Mouse (Mus musculus) ovary, postnatal 14 days (tissue): Measurements from ENCODE around the gene Nkd1.

Source experiments
- DNase-seq: peaks from one replicate; pipeline ENCODE4 v3.0.0; 2022; ENCODE audit warnings: low spot score

Gene Nkd1

GRCm38 (mm10) chr8:88614981-88615380, 93.8 kb downstream of the Nkd1 start:
- DNase-seq: no peak

- no peak for DNase-seq
These were observed 97.5 kb downstream of the Nkd1 start for GRCm38 (mm10) chr8:88618612-88619011.

- no peak for DNase-seq
These were observed 98.4 kb downstream of the Nkd1 start for GRCm38 (mm10) chr8:88619513-88619912.

GRCm38 (mm10) chr8:88620931-88621330, 99.8 kb downstream of the Nkd1 start:
- DNase-seq: no peak

- DNase-seq: peak; percentile 82
These were observed 100.3 kb downstream of the Nkd1 start for GRCm38 (mm10) chr8:88621408-88621807.

GRCm38 (mm10) chr8:88623351-88623750, 102.2 kb downstream of the Nkd1 start:
- DNase-seq: no peak

GRCm38 (mm10) chr8:88624276-88624675, 103.1 kb downstream of the Nkd1 start:
- DNase-seq: no peak

GRCm38 (mm10) chr8:88626433-88626832, 105.3 kb downstream of the Nkd1 start:
- no peak for DNase-seq

- DNase-seq: no peak
These were observed 105.7 kb downstream of the Nkd1 start for GRCm38 (mm10) chr8:88626940-88627264.

- DNase-seq: peak; percentile 63
These were observed 106.3 kb downstream of the Nkd1 start for GRCm38 (mm10) chr8:88627265-88627991.

GRCm38 (mm10) chr8:88628001-88628774, 107.0 kb downstream of the Nkd1 start:
- no peak for DNase-seq

- DNase-seq: no peak
These were observed 109.1 kb downstream of the Nkd1 start for GRCm38 (mm10) chr8:88630225-88630624.

GRCm38 (mm10) chr8:88631081-88631480, 109.9 kb downstream of the Nkd1 start:
- DNase-seq: no peak

- DNase-seq: no peak
These were observed 112.2 kb downstream of the Nkd1 start for GRCm38 (mm10) chr8:88633343-88633765.

- DNase-seq: no peak
These were observed 114.6 kb downstream of the Nkd1 start, which contains the start of gene Snx20 for GRCm38 (mm10) chr8:88635474-88636397. Snx20 (minus strand) TSS chr8:88636128.

- no peak for DNase-seq
These were observed 116.2 kb downstream of the Nkd1 start for GRCm38 (mm10) chr8:88637092-88638000.

- DNase-seq: no peak
These were observed 117.8 kb downstream of the Nkd1 start for GRCm38 (mm10) chr8:88638908-88639307.

- DNase-seq: no peak
These were observed 121.8 kb downstream of the Nkd1 start for GRCm38 (mm10) chr8:88642734-88643564.
